Mouse (Mus musculus) frontal cortex, adult (tissue): ENCODE measurements around the gene Mylip.

ENCODE experiments used
- ATAC-seq: cut with Nextera tagmentation; 2 replicates; pipeline ENCODE4 v1.9.2; 2017; ENCODE audit warnings: mild to moderate bottlenecking, moderate library complexity, mixed read lengths; ENCODE audit not compliant: low TSS enrichment

Mylip gene

DNA sequence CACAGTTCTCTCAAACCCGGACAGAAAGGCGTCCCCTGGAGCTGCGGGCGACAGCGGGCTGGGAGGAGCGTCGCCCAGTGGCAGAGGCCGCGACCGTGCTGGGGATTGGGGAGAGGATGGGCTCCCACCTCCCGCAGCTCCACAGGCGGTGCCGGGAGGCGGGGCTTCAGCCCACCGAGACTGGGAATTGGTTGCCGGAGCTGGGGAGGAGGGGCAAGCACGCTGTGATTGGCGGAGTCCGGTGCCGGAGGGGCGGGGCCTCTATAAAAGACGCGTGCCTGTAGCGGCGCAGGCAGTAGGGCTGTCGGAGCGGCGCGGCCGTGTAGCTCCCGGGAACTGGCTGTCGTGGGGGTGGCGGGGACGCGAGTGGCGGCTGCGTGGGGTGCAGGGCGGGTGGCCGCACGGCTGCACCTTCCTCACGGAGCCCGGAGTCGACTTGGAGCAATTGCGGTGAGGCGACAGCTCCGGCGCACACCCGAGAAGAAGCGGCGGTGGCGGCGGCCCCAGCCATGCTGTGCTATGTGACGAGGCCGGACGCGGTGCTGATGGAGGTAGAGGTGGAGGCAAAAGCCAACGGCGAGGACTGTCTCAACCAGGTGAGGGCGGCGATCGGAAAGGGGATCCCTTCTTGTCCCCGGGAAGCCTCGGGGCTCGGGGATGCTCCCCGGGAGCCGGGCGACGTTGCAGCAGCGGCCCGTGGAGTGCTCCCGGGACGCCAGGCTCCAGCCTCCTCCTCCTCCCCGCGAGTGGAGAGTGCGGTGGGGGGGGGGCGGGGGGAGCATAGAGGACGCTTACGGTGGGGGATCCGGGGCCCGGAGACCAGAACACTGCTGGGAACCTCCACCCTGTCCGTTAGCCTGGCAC is at the start of gene Mylip:
Gene Mylip, plus strand, starts transcription at position 295 of the 864 bp plus-strand sequence.
- peak; percentile 97 for ATAC-seq

DNA sequence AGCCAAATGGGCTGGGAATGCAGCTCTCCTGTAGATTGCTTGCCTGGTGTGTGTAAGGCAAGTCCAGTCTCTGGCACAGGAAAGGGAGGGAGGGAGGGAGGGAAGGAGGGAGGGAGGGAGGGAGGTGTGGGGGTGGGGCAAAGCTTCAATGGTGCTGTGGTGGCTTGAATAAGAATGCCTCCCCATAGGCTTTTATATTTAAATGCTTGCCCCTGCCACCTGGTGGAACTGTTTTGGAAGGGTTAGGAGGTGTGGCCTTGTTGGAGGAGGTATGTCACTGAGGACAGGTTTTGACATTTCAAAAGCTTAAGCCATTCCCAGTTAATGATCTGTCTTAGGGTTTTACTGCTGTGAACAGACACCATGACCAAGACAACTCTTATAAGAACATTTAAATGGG is 47.6 kb upstream of the Mylip start:
- ATAC-seq = no peak

DNA sequence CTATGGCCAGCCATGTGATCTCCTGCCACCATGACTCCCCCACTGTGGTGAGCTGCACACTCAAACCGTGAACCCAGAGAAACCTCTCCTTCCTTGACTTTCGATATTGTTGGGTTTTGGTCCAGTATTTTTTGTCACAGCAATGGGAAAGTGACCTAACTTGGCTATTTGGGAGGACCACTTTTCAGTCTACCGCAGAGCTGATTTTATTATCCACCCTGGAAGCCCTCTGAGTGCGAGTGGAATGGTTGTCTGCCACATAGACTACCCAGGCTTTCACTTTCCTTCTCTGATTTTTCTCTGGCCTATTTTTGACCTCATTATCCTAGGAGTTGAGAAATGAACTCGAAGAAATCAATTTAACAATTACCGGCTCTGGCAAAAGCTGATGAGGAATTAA is 46.0 kb upstream of the Mylip start:
- ATAC-seq = no peak

- ATAC-seq = no peak
Observed at GRCm38 (mm10) chr13:45343966-45344365, 45.6 kb upstream of the Mylip start.

GRCm38 (mm10) chr13:45345471-45346159 is 43.9 kb upstream of the Mylip start:
- 0 out of 2 replicates have a peak, but pooled peaks have one; percentile 23 for ATAC-seq

GRCm38 (mm10) chr13:45351483-45351882 is 38.1 kb upstream of the Mylip start:
- no peak for ATAC-seq

DNA sequence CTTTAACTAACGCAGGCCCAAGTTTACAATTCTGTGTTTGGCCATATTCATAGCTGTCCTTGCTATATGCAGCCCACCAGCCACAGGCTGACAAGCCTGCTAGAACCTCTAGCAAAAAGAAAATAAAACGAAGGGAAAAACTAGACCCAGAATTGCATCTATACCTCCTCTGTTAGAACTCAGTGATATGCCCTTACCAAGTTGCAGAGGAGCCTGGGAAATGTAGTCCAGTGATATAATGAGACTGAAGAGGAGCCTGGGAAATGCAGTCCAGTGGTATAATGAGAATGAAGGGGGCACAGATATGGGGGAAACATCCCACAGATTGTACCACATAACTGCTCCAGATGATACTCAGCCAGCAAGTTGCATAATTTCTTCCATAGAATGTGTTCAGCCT is 34.7 kb upstream of the Mylip start:
- ATAC-seq = peak; percentile 90

- no peak for ATAC-seq
Observed at GRCm38 (mm10) chr13:45358208-45358607, 31.3 kb upstream of the Mylip start.

DNA sequence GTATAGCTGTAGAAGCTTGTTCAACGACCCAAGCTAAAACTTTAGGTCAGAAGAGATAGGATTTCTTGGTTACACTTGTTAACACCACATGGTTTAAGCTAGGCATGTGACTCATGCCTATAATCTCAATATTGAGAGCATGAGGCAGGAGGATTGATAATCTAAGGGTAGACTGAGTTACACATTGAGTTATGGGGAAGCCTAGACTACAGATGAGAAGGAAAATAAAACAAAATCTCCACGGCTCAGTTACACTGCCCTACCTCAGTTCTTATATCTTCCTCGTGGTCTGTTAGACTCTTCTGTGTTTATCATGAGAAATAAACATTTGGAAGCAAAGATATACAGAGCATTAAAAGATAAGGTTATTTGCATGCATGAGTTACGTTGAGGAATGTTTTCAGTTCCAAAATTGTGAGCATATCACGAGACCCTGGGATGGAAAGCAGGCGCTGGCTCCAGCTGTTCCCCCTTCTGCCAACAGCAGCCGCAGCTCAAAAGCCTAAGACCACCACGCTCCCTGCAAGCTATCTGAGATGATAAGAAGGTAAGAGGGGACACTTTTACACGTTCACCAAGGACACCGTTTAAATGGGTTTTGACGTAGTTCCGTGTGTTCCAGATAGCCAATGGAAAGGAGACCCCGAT is 30.7 kb upstream of the Mylip start:
- ATAC-seq = no peak

GRCm38 (mm10) chr13:45365788-45366187 is 23.8 kb upstream of the Mylip start:
- ATAC-seq = 0 out of 2 replicates have a peak, but pooled peaks have one; percentile 20

DNA sequence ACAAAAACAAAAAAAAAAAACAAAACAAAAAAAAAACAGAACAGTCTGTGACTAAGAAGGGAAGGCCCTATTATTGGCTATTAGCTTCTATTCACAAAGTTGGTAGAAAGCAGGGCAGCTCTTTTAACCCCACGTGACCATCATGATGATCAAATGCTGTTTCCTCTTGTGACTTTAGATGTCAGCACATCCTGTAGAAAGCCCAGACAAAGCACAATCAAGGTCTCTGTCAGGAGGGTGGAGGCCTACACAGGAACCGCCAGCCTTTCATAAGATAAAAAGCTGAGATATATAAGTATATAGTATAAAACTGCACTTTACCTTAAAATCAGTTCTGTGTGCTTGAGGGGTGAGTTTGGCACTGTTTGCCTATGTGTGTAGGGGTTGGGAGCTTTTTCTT is 17.9 kb upstream of the Mylip start:
- ATAC-seq = no peak

GRCm38 (mm10) chr13:45372456-45372855 is 17.1 kb upstream of the Mylip start:
- no peak for ATAC-seq

- ATAC-seq = no peak
Observed at GRCm38 (mm10) chr13:45374846-45375245, 14.7 kb upstream of the Mylip start.

DNA sequence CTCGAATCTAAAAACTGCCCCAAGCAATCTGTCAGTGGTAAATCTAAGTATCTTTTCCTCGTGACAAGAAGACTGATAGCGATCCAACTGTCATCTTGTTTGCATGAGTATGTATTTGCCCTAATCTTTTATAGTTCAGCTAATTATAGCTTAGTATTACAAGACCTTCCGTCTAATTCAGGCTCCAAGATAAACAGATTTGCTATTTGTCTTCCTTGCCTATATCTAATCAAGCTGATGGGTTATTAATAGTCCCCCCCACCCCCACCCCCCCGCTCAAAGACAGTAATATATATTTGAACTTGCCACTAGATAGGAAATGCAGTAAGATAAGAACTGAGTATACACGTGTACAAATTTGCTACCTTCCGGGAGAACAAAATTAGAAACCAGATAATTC is 7.3 kb upstream of the Mylip start:
- no peak for ATAC-seq

DNA sequence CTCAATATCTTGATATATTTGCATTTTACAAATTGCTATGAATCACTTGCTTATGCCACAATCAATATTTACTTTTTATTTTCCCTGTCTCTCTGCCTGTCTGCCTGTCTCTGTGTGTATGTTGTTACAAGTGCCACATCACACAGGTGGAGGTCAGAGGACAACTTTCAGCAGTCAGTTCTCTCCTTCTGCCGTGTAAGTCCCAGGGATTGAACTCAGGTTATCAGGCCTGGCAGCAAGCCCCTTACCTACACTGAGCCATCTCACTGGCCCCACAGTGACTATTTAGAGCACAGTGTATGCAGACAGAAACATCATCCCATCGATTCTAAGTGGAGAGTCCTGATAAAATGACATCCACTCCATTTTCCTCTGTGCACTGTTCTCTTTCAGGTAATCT is 4.9 kb upstream of the Mylip start:
- no peak for ATAC-seq

- no peak for ATAC-seq
Observed at GRCm38 (mm10) chr13:45385521-45385920, 4.0 kb upstream of the Mylip start.

DNA sequence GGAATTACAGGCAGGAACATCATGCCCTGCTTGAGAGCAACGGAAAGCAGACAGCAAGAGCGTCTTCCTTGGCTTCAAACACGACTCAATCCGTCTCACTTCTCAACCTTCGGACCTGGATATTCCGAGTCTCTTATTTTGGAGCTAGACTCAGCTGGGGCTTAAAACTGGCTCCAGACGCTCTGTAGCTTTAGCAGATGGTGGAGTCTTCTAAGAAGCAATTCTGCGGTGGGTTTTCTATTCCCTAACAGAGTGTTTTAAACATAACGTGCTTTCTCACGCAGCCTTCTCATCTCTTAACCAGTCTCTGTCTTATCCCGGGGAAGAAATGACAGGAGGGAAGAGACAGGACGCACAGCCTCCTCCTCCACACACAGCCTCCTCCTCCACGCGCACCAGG is 3.3 kb upstream of the Mylip start:
- no peak for ATAC-seq

GRCm38 (mm10) chr13:45387231-45387630 is 2.3 kb upstream of the Mylip start:
- ATAC-seq = no peak

DNA sequence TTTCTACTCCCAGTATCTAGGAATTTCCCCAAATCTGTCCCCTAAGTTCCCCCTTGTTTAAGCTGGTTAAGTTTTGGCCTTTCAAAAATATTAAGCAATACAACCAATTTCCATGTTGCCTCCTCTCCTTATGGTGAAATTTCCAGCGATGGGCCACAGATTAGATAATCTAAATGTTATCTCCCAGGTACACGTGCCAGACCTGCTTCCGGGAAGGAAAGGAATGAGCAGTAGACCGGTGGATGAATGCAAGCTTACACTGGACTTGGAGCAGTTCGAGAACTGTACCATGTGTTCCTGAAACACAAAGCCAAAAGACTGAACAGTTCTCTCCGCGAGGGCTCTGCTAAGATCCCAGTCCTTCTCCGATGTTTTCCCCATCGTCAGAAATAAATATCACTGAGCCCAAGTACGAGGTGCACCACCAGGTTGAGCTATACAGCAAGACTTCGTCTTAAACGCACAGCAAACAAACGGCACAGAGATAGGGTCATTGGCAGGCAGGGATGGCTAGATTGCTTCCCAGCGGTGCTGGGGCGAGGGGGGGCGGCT is 1.2 kb upstream of the Mylip start:
- ATAC-seq = no peak

- no peak for ATAC-seq
Observed at GRCm38 (mm10) chr13:45388889-45389288, 653 bp upstream of the Mylip start.

- ATAC-seq = no peak
Observed at GRCm38 (mm10) chr13:45390312-45390961, 895 bp downstream of the Mylip start.
